Mouse (Mus musculus) NIH3T3 (cell line): ENCODE data around the gene Tas2r104.

ENCODE experiments used
- DNase-seq: peaks from one replicate; pipeline ENCODE4 v3.0.0-alpha.2; 2012; ENCODE audit warnings: low read depth

Gene Tas2r104

DNA sequence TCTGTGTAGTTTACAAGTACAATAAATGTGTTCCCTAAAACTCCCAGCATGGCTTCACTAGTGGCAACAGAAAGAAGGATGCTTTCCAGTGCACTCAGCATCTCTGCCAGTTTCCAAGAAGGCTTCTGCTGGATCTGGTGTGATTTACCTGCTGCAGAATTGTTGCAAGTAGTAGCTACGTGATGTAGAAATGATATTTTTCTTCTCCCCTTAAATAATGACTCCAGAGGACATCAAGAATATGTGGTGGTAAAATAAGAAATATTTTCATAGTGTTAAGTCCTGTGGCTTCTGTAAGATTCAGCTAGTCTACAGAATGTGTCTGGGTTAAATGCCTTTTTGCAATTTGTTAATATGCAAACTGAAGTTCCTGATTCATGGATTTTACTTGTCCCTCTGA, at the start of gene Tas2r104:
Gene Tas2r104 (minus strand): TSS at position 101 of the 400 bp plus-strand sequence.
- DNase-seq: no peak

GRCm38 (mm10) chr6:131712803-131713202, 27.3 kb upstream of the Tas2r104 start:
- peak; percentile 63 for DNase-seq

DNA sequence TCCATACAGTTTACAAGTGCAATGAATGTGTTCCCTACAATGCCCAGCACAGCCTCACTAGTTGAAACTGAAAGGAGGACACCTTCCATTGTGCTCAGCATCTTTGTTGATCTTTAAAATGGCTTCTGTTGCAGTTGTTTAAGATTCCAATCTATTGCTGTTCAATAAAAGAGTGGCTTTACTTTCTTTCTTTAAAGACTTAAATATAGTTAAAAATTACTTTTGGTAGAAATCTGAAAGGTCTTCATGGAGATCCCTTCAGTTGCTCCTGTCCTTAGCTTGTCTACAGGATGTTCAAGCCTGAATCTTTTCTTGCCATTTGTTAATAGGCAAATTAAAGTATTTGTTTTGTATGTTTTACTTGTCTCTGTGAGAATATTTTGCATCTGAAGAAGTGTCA, 4.4 kb upstream of the Tas2r104 start, which contains the start of gene Tas2r114:
Gene Tas2r114 (minus strand): TSS at position 101 of the 400 bp plus-strand sequence.
- no peak for DNase-seq

- no peak for DNase-seq
These were observed 1.9 kb upstream of the Tas2r104 start, which contains the start of gene Tas2r105 for GRCm38 (mm10) chr6:131687395-131687794. TSS of gene Tas2r105 (minus strand) at chr6:131687495.

- DNase-seq: no peak
These were observed 6.8 kb downstream of the Tas2r104 start, which contains the start of gene Tas2r106 for GRCm38 (mm10) chr6:131678786-131679185. TSS of gene Tas2r106 (minus strand) at chr6:131678886.

- no peak for DNase-seq
These were observed 25.5 kb downstream of the Tas2r104 start, which contains the start of gene Tas2r107 for GRCm38 (mm10) chr6:131660049-131660448. TSS of gene Tas2r107 (minus strand) at chr6:131660149.
